Mouse (Mus musculus): Measurements from ENCODE around the gene Retreg2. TPM values are rescaled to one million over a fixed set of nuclear protein-coding genes. Genes with fewer than 3 reads are reported as not detected.

The Retreg2 gene
- 112 and 187 TPM in 2 replicates for polyA plus RNA-seq (2012; rRNA removed)

GRCm38 (mm10) chr1:75142301-75143261, at the start of gene Retreg2, which contains the start of gene Cnppd1:
TSS of gene Retreg2 (plus strand) at chr1:75142778.
TSS of gene Cnppd1 (minus strand) at chr1:75142711.

GRCm38 (mm10) chr1:75124346-75125321, 17.9 kb upstream of the Retreg2 start, which contains the start of gene Nhej1:
TSS of gene Nhej1 (minus strand) at chr1:75125200.

GRCm38 (mm10) chr1:75133421-75134207, 9.0 kb upstream of the Retreg2 start, which contains the start of gene Slc23a3:
TSS of gene Slc23a3 (minus strand) at chr1:75133890.

GRCm38 (mm10) chr1:75168472-75169464, 26.2 kb downstream of the Retreg2 start, which contains the start of gene Zfand2b:
TSS of gene Zfand2b (plus strand) at chr1:75168646.

GRCm38 (mm10) chr1:75180105-75180590, 37.6 kb downstream of the Retreg2 start, which contains the start of gene Abcb6:
TSS of gene Abcb6 (minus strand) at chr1:75180392.

GRCm38 (mm10) chr1:75191622-75192402, 49.2 kb downstream of the Retreg2 start, which contains the start of the genes Ankzf1 and Atg9a:
TSS of gene Ankzf1 (plus strand) at chr1:75192151.
TSS of gene Atg9a (minus strand) at chr1:75192196.

Other genes with a start within 250 kb of the Retreg2 start
- 1.5 and 1.9 TPM in 2 replicates for gene Cryba2, start 249.6 kb upstream of the Retreg2 start, polyA plus RNA-seq (2012; rRNA removed)
- 0.10 and 0.15 TPM in 2 replicates for gene Cfap65, start 207.2 kb upstream of the Retreg2 start, polyA plus RNA-seq (2012; rRNA removed)
- 186 and 200 TPM in 2 replicates for gene Ihh, start 191.1 kb upstream of the Retreg2 start, polyA plus RNA-seq (2012; rRNA removed)
- gene Nhej1, start 17.6 kb upstream of the Retreg2 start, polyA plus RNA-seq (2012; rRNA removed): 1.5 and 3.2 TPM in 2 replicates
- gene Slc23a3, start 8.9 kb upstream of the Retreg2 start, polyA plus RNA-seq (2012; rRNA removed): 3.2 and 4.2 TPM in 2 replicates
- gene Cnppd1, start 67 bp upstream of the Retreg2 start, polyA plus RNA-seq (2012; rRNA removed): 76.1 and 79.1 TPM in 2 replicates
- gene Zfand2b, start 25.9 kb downstream of the Retreg2 start, polyA plus RNA-seq (2012; rRNA removed): 87.5 and 101 TPM in 2 replicates
- gene Abcb6, start 37.6 kb downstream of the Retreg2 start, polyA plus RNA-seq (2012; rRNA removed): 52.0 and 58.9 TPM in 2 replicates
- gene Ankzf1, start 49.4 kb downstream of the Retreg2 start, polyA plus RNA-seq (2012; rRNA removed): 18.2 and 19.4 TPM in 2 replicates
- gene Atg9a, start 49.4 kb downstream of the Retreg2 start, polyA plus RNA-seq (2012; rRNA removed): 91.9 and 103 TPM in 2 replicates
- 3.3 and 5.5 TPM in 2 replicates for gene Glb1l, start 68.0 kb downstream of the Retreg2 start, polyA plus RNA-seq (2012; rRNA removed)
- gene Stk16, start 68.1 kb downstream of the Retreg2 start, polyA plus RNA-seq (2012; rRNA removed): 166 and 233 TPM in 2 replicates
- gene Tuba4a, start 77.1 kb downstream of the Retreg2 start, polyA plus RNA-seq (2012; rRNA removed): 93.3 and 109 TPM in 2 replicates
- gene A630095N17Rik, start 89.3 kb downstream of the Retreg2 start, polyA plus RNA-seq (2012; rRNA removed): not detected in 2 replicates
- gene Dnajb2, start 93.6 kb downstream of the Retreg2 start, polyA plus RNA-seq (2012; rRNA removed): 32.2 and 35.1 TPM in 2 replicates
- 12.7 and 13.4 TPM in 2 replicates for gene Ptprn, start 121.7 kb downstream of the Retreg2 start, polyA plus RNA-seq (2012; rRNA removed)
- 12.2 and 18.9 TPM in 2 replicates for gene Resp18, start 135.6 kb downstream of the Retreg2 start, polyA plus RNA-seq (2012; rRNA removed)
- 187 and 208 TPM in 2 replicates for gene Dnpep, start 175.2 kb downstream of the Retreg2 start, polyA plus RNA-seq (2012; rRNA removed)
- 766 and 827 TPM in 2 replicates for gene Des, start 217.6 kb downstream of the Retreg2 start, polyA plus RNA-seq (2012; rRNA removed)
- 67.2 and 72.8 TPM in 2 replicates for gene Speg, start 232.5 kb downstream of the Retreg2 start, polyA plus RNA-seq (2012; rRNA removed)

Measured in colon, adult 2 months (tissue).